Mouse (Mus musculus) testis, adult 2 months (tissue): ENCODE results near the gene Krt33b.

Experiments used
- CTCF ChIP-seq: fragments of 200-500 bp; IDR thresholded peaks from 2 replicates; pipeline ENCODE4 v1.5.1; 2012; ENCODE audit warnings: low read depth, mild to moderate bottlenecking, inconsistent platforms, low read length, moderate library complexity; ENCODE audit not compliant: control insufficient read depth, insufficient read depth, insufficient replicate concordance
- POLR2A ChIP-seq: fragments of 200-500 bp; IDR thresholded peaks from 2 replicates; pipeline ENCODE4 v1.6.1; 2012; ENCODE audit warnings: low read depth, mild to moderate bottlenecking, inconsistent platforms, low read length, moderate library complexity; ENCODE audit not compliant: control insufficient read depth

GRCm38 (mm10) chr11:100055686-100056655 is 26.3 kb upstream of the Krt33b start:
- no peak for TF ChIP-seq POLR2A
- no peak for TF ChIP-seq CTCF
